Mouse (Mus musculus) midbrain, embryonic 16.5 days (tissue): Measurements from ENCODE around the gene Pla2g4b. TPM values are rescaled to one million over a fixed set of nuclear protein-coding genes. Genes with fewer than 3 reads are reported as not detected.

Source experiments
- ATAC-seq: fragments of 200-750 bp; cut with Nextera tagmentation; 2 replicates; pipeline ENCODE4 v1.8.0; 2017; ENCODE audit warnings: moderate TSS enrichment
- H3K27ac ChIP-seq: fragments of 300-500 bp; sonication (generic); 2 replicates; pipeline ENCODE4 v1.5.1; 2014; ENCODE audit warnings: mild to moderate bottlenecking, low read length, mixed read lengths
- H3K27me3 ChIP-seq: fragments of 300-500 bp; sonication (generic); 2 replicates; pipeline ENCODE4 v1.6.1; 2014; ENCODE audit warnings: low read depth, low read length, mixed read lengths; ENCODE audit not compliant: control insufficient read depth, insufficient read depth
- H3K36me3 ChIP-seq: fragments of 300-500 bp; sonication (generic); 2 replicates; pipeline ENCODE4 v1.6.1; 2014; ENCODE audit warnings: mild to moderate bottlenecking, low read length, moderate library complexity, mixed read lengths; ENCODE audit not compliant: control insufficient read depth, insufficient read depth
- H3K4me1 ChIP-seq: fragments of 300-500 bp; sonication (generic); 2 replicates; pipeline ENCODE4 v1.6.1; 2014; ENCODE audit warnings: mild to moderate bottlenecking, low read length, mixed read lengths; ENCODE audit not compliant: control insufficient read depth, insufficient read depth
- H3K4me2 ChIP-seq: fragments of 300-500 bp; sonication (generic); 2 replicates; pipeline ENCODE4 v1.6.1; 2014; ENCODE audit warnings: mild to moderate bottlenecking, low read length, mixed read lengths
- H3K4me3 ChIP-seq: fragments of 300-500 bp; sonication (generic); 2 replicates; pipeline ENCODE4 v1.5.1; 2014; ENCODE audit warnings: low read depth, mild to moderate bottlenecking, low read length, moderate library complexity, mixed read lengths
- H3K9ac ChIP-seq: fragments of 300-500 bp; sonication (generic); 2 replicates; pipeline ENCODE4 v1.6.1; 2014; ENCODE audit warnings: low read depth, low read length, mixed read lengths
- H3K9me3 ChIP-seq: fragments of 300-500 bp; sonication (generic); replicated peaks from 2 replicates; pipeline ENCODE4 v1.6.1; 2014; ENCODE audit warnings: mild to moderate bottlenecking, low read length, mixed read lengths; ENCODE audit not compliant: control insufficient read depth, poor library complexity, severe bottlenecking
- WGBS: fragments of 180-500 bp; shearing (Covaris S2); extraction: QIAGEN DNeasy Blood & Tissue Kit; methylation state at CpG from one replicate; pipeline ENCODE4 v1.1.7; 2014; 5-methylcytosine and 5-hydroxymethylcytosine counted together
- microRNA-seq: library from miRNA; unstranded; fragments of <30 nt; microRNA quantifications from one replicate; pipeline ENCODE4, GENCODE M21; 2017
- polyA plus RNA-seq: library from polyadenylated mRNA; unstranded; fragments of >200 nt; fragmentation: Nextera tagmentation; extraction: Ambion mirVana; gene quantifications from 2 replicates; pipeline ENCODE4 v1.2.1, GENCODE M21; 2015

The Pla2g4b gene
- polyA plus RNA-seq, 1 experiment from 2014 or later = 3.9 TPM

DNA sequence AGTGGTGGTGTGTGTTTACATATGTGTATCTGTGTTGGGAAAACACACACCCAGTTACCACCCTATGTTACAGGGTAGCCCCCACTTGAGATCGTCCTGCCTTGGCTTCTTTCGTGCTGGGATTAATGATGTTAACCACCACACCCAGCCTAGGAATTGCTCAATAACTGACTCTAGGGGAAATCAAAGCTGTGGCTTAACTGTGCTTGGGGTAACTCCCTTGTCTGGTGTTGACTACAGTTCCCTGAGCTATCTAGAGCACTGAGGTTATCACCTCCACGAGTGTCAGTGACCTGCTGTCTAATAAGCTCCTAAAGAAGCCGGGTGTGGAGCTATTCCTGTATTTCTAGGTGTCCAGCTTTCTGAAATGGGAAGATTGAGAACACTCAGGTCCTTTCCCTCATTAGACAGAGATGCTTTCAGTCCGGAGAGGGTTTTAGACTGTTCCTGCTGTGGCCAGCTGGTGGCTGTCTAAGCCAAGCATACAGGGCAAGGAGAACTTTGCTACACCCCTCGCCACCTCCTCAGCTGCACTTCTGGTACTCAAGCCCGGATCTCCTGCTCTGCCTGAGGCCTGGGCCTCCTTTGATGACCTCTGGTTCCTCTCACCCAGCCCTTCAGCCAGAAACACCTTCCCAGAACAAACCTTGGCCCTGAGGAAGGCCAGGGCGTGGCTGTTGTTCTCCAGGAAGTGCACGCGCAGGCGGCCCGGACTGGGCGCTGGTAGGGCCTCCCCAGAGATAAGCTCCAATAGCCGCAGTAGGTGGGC is 51.6 kb downstream of the Pla2g4b start:
- 77% methylated on average over 14 of the region's 14 CpGs for WGBS
- ATAC-seq = no peak
- no peaks in the 10 kb centered on the region for H3K27me3 ChIP-seq

GRCm38 (mm10) chr2:120086038-120086437 is 52.8 kb downstream of the Pla2g4b start:
- no peak for ATAC-seq
- H3K27ac ChIP-seq = no peak overlapping the region
- no peaks in the 10 kb centered on the region for H3K9me3 ChIP-seq
- no peaks in the 10 kb centered on the region for H3K27me3 ChIP-seq
- no peaks in the 10 kb centered on the region for H3K36me3 ChIP-seq
- no peak overlapping the region for H3K4me3 ChIP-seq
- WGBS = 92% methylated on average over 3 of the region's 3 CpGs
- H3K9ac ChIP-seq = no peak overlapping the region
- H3K4me1 ChIP-seq = no peaks in the 10 kb centered on the region
- no peak overlapping the region for H3K4me2 ChIP-seq

More for the DNA sequence above, 51.6 kb downstream of the Pla2g4b start:
- no peak overlapping the region for H3K4me2 ChIP-seq
- H3K27ac ChIP-seq = no peak overlapping the region
- H3K36me3 ChIP-seq = no peaks in the 10 kb centered on the region
- H3K4me1 ChIP-seq = no peaks in the 10 kb centered on the region
- H3K4me3 ChIP-seq = no peak overlapping the region
- H3K9me3 ChIP-seq = no peaks in the 10 kb centered on the region
- no peak overlapping the region for H3K9ac ChIP-seq

- no peak overlapping the region for H3K27ac ChIP-seq
- no peaks in the 10 kb centered on the region for H3K27me3 ChIP-seq
- no peak for ATAC-seq
- H3K4me3 ChIP-seq = no peak overlapping the region
- no peaks in the 10 kb centered on the region for H3K36me3 ChIP-seq
- no peak overlapping the region for H3K4me2 ChIP-seq
- no peaks in the 10 kb centered on the region for H3K4me1 ChIP-seq
- whole genome bisulfite sequencing = 85% methylated on average over 3 of the region's 3 CpGs
- no peaks in the 10 kb centered on the region for H3K9me3 ChIP-seq
- no peak overlapping the region for H3K9ac ChIP-seq
Measured at GRCm38 (mm10) chr2:120087391-120087790, 54.2 kb downstream of the Pla2g4b start.

GRCm38 (mm10) chr2:120087897-120088296 is 54.7 kb downstream of the Pla2g4b start:
- Histone ChIP-seq H3K4me2 (no peak overlapping the region), H3K4me3 (no peak overlapping the region), H3K9me3 (no peaks in the 10 kb centered on the region), H3K27me3 (no peaks in the 10 kb centered on the region), H3K27ac (no peak overlapping the region), H3K9ac (no peak overlapping the region), H3K36me3 (no peaks in the 10 kb centered on the region), H3K4me1 (no peaks in the 10 kb centered on the region)
- WGBS = 91% methylated on average over 2 of the region's 2 CpGs
- ATAC-seq = no peak

DNA sequence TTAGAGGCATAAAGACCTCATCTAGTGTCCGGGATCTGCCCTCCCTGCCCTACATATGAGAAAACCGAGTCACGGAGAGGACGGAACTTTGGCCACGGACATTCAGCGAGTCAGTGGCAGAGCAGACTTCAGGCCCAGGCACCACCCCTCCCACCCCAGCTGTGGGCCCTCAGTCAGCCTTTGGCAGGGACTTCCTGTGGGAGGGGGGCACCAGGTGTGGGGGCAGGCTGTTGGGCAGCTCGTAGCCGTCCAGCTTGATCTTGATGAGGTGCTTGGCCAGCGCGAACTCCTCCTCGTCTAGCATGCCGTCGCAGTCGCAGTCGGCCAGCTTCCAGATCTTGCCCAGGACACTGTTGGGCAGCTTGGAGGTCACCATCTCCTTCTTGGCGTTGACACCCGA is 57.8 kb downstream of the Pla2g4b start:
- ATAC-seq = no peak
- WGBS = 95% methylated on average over 17 of the region's 17 CpGs
- H3K4me3 ChIP-seq = no peak overlapping the region
- H3K9me3 ChIP-seq = no peaks in the 10 kb centered on the region
- no peaks in the 10 kb centered on the region for H3K36me3 ChIP-seq
- no peak overlapping the region for H3K27ac ChIP-seq
- H3K4me2 ChIP-seq = no peak overlapping the region
- no peaks in the 10 kb centered on the region for H3K27me3 ChIP-seq
- no peak overlapping the region for H3K9ac ChIP-seq
- no peaks in the 10 kb centered on the region for H3K4me1 ChIP-seq

Small RNA genes lying within 50 kb of the gene (microRNA-seq; reads per million reads assigned to microRNA genes)
- gene Mir7665 = not detected

Other genes with a start within 250 kb of the Pla2g4b start
- gene Rpap1, start 245.9 kb upstream of the Pla2g4b start, polyA plus RNA-seq = 16.9 and 17.5 TPM in 2 replicates
- 20.0 and 24.4 TPM in 2 replicates for gene Tyro3, start 235.7 kb upstream of the Pla2g4b start, polyA plus RNA-seq
- 24.0 and 26.6 TPM in 2 replicates for gene Mga, start 136.2 kb upstream of the Pla2g4b start, polyA plus RNA-seq
- 8.3 and 9.3 TPM in 2 replicates for gene Mapkbp1, start 60.7 kb upstream of the Pla2g4b start, polyA plus RNA-seq
- gene Jmjd7, start 5.9 kb upstream of the Pla2g4b start, polyA plus RNA-seq = 16.7 and 19.7 TPM in 2 replicates
- 4.6 and 6.3 TPM in 2 replicates for gene Gm28042, start 5.9 kb upstream of the Pla2g4b start, polyA plus RNA-seq
- 11.5 and 12.0 TPM in 2 replicates for gene Ehd4, start 121.2 kb downstream of the Pla2g4b start, polyA plus RNA-seq
- 5.7 and 6.7 TPM in 2 replicates for gene Pla2g4e, start 211.9 kb downstream of the Pla2g4b start, polyA plus RNA-seq